In the genomic region with DNA sequence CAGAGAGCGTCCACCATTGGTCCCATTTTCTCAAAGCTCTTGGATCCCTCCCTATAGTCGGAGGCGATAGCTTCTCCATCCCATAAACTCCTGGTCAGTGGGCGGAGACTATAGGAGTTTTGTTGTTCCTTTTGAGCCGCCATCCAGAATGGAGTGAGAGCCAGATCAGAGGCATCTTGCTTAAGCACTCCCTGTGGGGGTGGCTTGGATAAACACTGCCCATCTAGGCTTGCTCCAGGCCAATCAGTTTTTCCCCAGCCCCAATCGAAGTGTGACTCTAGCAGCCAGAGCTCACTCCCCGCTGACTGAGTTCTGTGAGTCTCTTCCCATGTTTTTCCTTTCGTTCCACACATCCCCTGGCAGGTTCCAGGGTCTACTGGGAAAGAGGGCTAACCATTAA, we compare ENCODE assay signal across 21 mouse cellular contexts. TPM values are rescaled to one million over a fixed set of nuclear protein-coding genes. Genes with fewer than 3 reads are reported as not detected.
DNase-seq lines count a peak whose midpoint lies in the region; ATAC-seq and TF ChIP-seq lines count a peak whose summit lies in the region.
"Had no signal": no experiment of that assay in that cellular context is flagged by ENCODE, and none has a peak within 500 bp of the region (broad histone marks: within the 10 kb centered on the region; RNA-seq: fewer than 3 reads in every experiment).

No protein-coding gene starts in this region.

- H3K4me3 ChIP-seq in intestine, embryonic 14.5 days (ENCODE audit: low read depth, low read length), result no peak overlapping the region
- H3K4me3 ChIP-seq in intestine, embryonic 16.5 days (ENCODE audit: low read length), result no peak overlapping the region
- H3K4me3 ChIP-seq in lung, embryonic 14.5 days (ENCODE audit: low read depth, low read length), result no peak overlapping the region
- no peak overlapping the region for H3K4me3 ChIP-seq in lung, postnatal 0 days (ENCODE audit: low read depth, low read length)
- no peak overlapping the region for H3K4me3 ChIP-seq in liver, adult 2 months (ENCODE audit: insufficient read depth, low read depth, low read length)
- no peak overlapping the region for H3K4me3 ChIP-seq in midbrain, postnatal 0 days (ENCODE audit: low read depth, low read length)
- H3K4me3 ChIP-seq: forebrain, embryonic 15.5 days; heart, embryonic 10.5 days; hindbrain, embryonic 10.5 days; limb, embryonic 15.5 days; midbrain, embryonic 13.5 days; myocyte had no signal

- no peak overlapping the region for H3K4me2 ChIP-seq in intestine, embryonic 14.5 days (ENCODE audit: low read length)
- H3K4me2 ChIP-seq in intestine, embryonic 16.5 days (ENCODE audit: low read depth, low read length), result no peak overlapping the region
- no peak overlapping the region for H3K4me2 ChIP-seq in lung, embryonic 14.5 days
- no peak overlapping the region for H3K4me2 ChIP-seq in lung, postnatal 0 days (replicated peaks; ENCODE audit: low read depth, low read length)
- no peak overlapping the region for H3K4me2 ChIP-seq in midbrain, postnatal 0 days (ENCODE audit: low read depth, low read length, poor library complexity, severe bottlenecking)
- H3K4me2 ChIP-seq: forebrain, embryonic 15.5 days; limb, embryonic 15.5 days; midbrain, embryonic 13.5 days had no signal

- H3K4me1 ChIP-seq in intestine, embryonic 14.5 days (replicated peaks; ENCODE audit: control insufficient read depth, insufficient read depth, low read length), result no peaks in the 10 kb centered on the region; the same call in 1 of the 2 replicates
- H3K4me1 ChIP-seq in intestine, embryonic 16.5 days (ENCODE audit: control insufficient read depth, insufficient read depth, low read length), result 0 out of 2 replicates have a peak, but pooled peaks cover 11% of the 10 kb centered on the region
- H3K4me1 ChIP-seq in lung, embryonic 14.5 days (ENCODE audit: insufficient read depth), result no peaks in the 10 kb centered on the region
- H3K4me1 ChIP-seq in lung, postnatal 0 days (ENCODE audit: insufficient read depth, low read depth, low read length), result no peaks in the 10 kb centered on the region
- peaks cover 5% of the 10 kb centered on the region for H3K4me1 ChIP-seq in liver, adult 2 months (ENCODE audit: control insufficient read depth, insufficient read depth, low read length)
- H3K4me1 ChIP-seq in midbrain, postnatal 0 days (ENCODE audit: insufficient read depth, low read length), result no peaks in the 10 kb centered on the region
- H3K4me1 ChIP-seq: forebrain, embryonic 15.5 days; limb, embryonic 15.5 days; midbrain, embryonic 13.5 days had no signal

- no peaks in the 10 kb centered on the region for H3K27me3 ChIP-seq in intestine, embryonic 14.5 days (replicated peaks; ENCODE audit: control insufficient read depth, insufficient read depth, low read length)
- H3K27me3 ChIP-seq in intestine, embryonic 16.5 days (replicated peaks; ENCODE audit: control insufficient read depth, insufficient read depth, low read length), result no peaks in the 10 kb centered on the region
- H3K27me3 ChIP-seq in lung, embryonic 14.5 days (ENCODE audit: insufficient read depth, low read length), result no peaks in the 10 kb centered on the region
- no peaks in the 10 kb centered on the region for H3K27me3 ChIP-seq in lung, postnatal 0 days (replicated peaks; ENCODE audit: insufficient read depth, low read length)
- H3K27me3 ChIP-seq in liver, adult 2 months (ENCODE audit: control insufficient read depth, insufficient read depth, low read length), result no peaks in the 10 kb centered on the region
- H3K27me3 ChIP-seq in midbrain, postnatal 0 days (ENCODE audit: insufficient read depth, low read length), result no peaks in the 10 kb centered on the region
- H3K27me3 ChIP-seq: forebrain, embryonic 15.5 days; limb, embryonic 15.5 days; midbrain, embryonic 13.5 days had no signal

- no peak overlapping the region for H3K9ac ChIP-seq in intestine, embryonic 14.5 days (ENCODE audit: low read length)
- H3K9ac ChIP-seq in intestine, embryonic 16.5 days (ENCODE audit: low read depth, low read length), result no peak overlapping the region
- no peak overlapping the region for H3K9ac ChIP-seq in lung, embryonic 14.5 days
- no peak overlapping the region for H3K9ac ChIP-seq in lung, postnatal 0 days (replicated peaks; ENCODE audit: low read depth)
- H3K9ac ChIP-seq in liver, adult 2 months (ENCODE audit: low read depth, low read length), result no peak overlapping the region
- H3K9ac ChIP-seq in midbrain, postnatal 0 days (replicated peaks; ENCODE audit: low read length, poor library complexity, severe bottlenecking), result no peak overlapping the region
- H3K9ac ChIP-seq: forebrain, embryonic 15.5 days; limb, embryonic 15.5 days; midbrain, embryonic 13.5 days had no signal

- no peaks in the 10 kb centered on the region for H3K36me3 ChIP-seq in intestine, embryonic 14.5 days (ENCODE audit: control insufficient read depth, insufficient read depth, low read length)
- H3K36me3 ChIP-seq in intestine, embryonic 16.5 days (ENCODE audit: control insufficient read depth, insufficient read depth, low read length), result no peaks in the 10 kb centered on the region
- no peaks in the 10 kb centered on the region for H3K36me3 ChIP-seq in lung, embryonic 14.5 days (ENCODE audit: insufficient read depth)
- no peaks in the 10 kb centered on the region for H3K36me3 ChIP-seq in lung, postnatal 0 days (ENCODE audit: insufficient read depth, low read length)
- H3K36me3 ChIP-seq in liver, adult 2 months (ENCODE audit: control insufficient read depth, insufficient read depth, low read length), result no peaks in the 10 kb centered on the region
- no peaks in the 10 kb centered on the region for H3K36me3 ChIP-seq in midbrain, postnatal 0 days (ENCODE audit: insufficient read depth, low read length)
- H3K36me3 ChIP-seq: forebrain, embryonic 15.5 days; heart, embryonic 10.5 days; hindbrain, embryonic 10.5 days; limb, embryonic 15.5 days; midbrain, embryonic 13.5 days had no signal

- no peak overlapping the region for H3K27ac ChIP-seq in intestine, embryonic 14.5 days (ENCODE audit: low read depth)
- no peak overlapping the region for H3K27ac ChIP-seq in intestine, embryonic 16.5 days (ENCODE audit: low read length)
- H3K27ac ChIP-seq in lung, embryonic 14.5 days (ENCODE audit: low read depth), result no peak overlapping the region
- H3K27ac ChIP-seq in lung, postnatal 0 days (ENCODE audit: low read length), result no peak overlapping the region
- H3K27ac ChIP-seq in liver, adult 2 months (replicated peaks; ENCODE audit: insufficient read depth, low read depth, low read length), result no peak overlapping the region
- no peak overlapping the region for H3K27ac ChIP-seq in midbrain, postnatal 0 days (ENCODE audit: low read depth, low read length)
- H3K27ac ChIP-seq: forebrain, embryonic 15.5 days; heart, embryonic 10.5 days; hindbrain, embryonic 10.5 days; hindbrain, postnatal 0 days; limb, embryonic 15.5 days; midbrain, embryonic 13.5 days had no signal

- ATAC-seq in intestine, embryonic 14.5 days (replicated peaks; ENCODE audit: low FRiP score, low TSS enrichment, low read depth), result no peak
- ATAC-seq in intestine, embryonic 16.5 days, result no peak
- ATAC-seq in lung, embryonic 14.5 days (ENCODE audit: insufficient read depth), result 0 out of 2 replicates have a peak, but pooled peaks have one; percentile 31
- ATAC-seq in lung, postnatal 0 days, result no peak
- no peak for ATAC-seq in midbrain, postnatal 0 days (ENCODE audit: low FRiP score)
- ATAC-seq: forebrain, embryonic 15.5 days; hindbrain, postnatal 0 days; midbrain, embryonic 13.5 days had no signal

- no peak for TF ChIP-seq CTCF in lung, embryonic 14.5 days (IDR thresholded peaks at IDR 0.05; ENCODE audit: low read depth)
- no peak for TF ChIP-seq CTCF in lung, postnatal 0 days (IDR thresholded peaks at IDR 0.05)
- no peak for TF ChIP-seq CTCF in liver, adult 2 months (IDR thresholded peaks at IDR 0.05; ENCODE audit: low read depth, low read length)
- TF ChIP-seq CTCF in midbrain, postnatal 0 days (IDR thresholded peaks at IDR 0.05), result no peak

- peak; percentile 32 for DNase-seq in intestine, embryonic 14.5 days (ENCODE audit: low spot score)
- peak; percentile 9 for DNase-seq in lung, embryonic 14.5 days
- no peak for DNase-seq in lung, postnatal 0 days (ENCODE audit: low spot score)
- DNase-seq in liver, adult 2 months (ENCODE audit: extremely low read depth, low read depth, low spot score), result peak; percentile 52
- DNase-seq in cerebellum, adult 11-12 months, result no peak
- DNase-seq in gastrocnemius, postnatal 4 days (ENCODE audit: low spot score in 2 of 2), result no peak
- no peak for DNase-seq in midbrain, postnatal 0 days (ENCODE audit: low spot score)
- DNase-seq: cerebellum, adult 2 months; gastrocnemius, postnatal 14 days; kidney, adult 9 months; lung, postnatal 14 days; right cerebral cortex, postnatal 14 days; spleen, adult 18-20 months had no signal

- no peak for TF ChIP-seq POLR2A in liver, adult 2 months (IDR thresholded peaks at IDR 0.05; ENCODE audit: extremely low read depth, insufficient read depth, low read length)

- H3K9me3 ChIP-seq in intestine, embryonic 14.5 days (ENCODE audit: control insufficient read depth, low read length), result no peaks in the 10 kb centered on the region
- H3K9me3 ChIP-seq in intestine, embryonic 16.5 days (ENCODE audit: control insufficient read depth, low read length), result no peaks in the 10 kb centered on the region
- H3K9me3 ChIP-seq in lung, embryonic 14.5 days (ENCODE audit: low read depth, low read length), result no peaks in the 10 kb centered on the region
- H3K9me3 ChIP-seq in lung, postnatal 0 days (ENCODE audit: low read length), result no peaks in the 10 kb centered on the region
- H3K9me3 ChIP-seq in midbrain, postnatal 0 days (ENCODE audit: low read length), result no peaks in the 10 kb centered on the region
- H3K9me3 ChIP-seq: forebrain, embryonic 15.5 days; heart, embryonic 10.5 days; hindbrain, embryonic 10.5 days; limb, embryonic 15.5 days; midbrain, embryonic 13.5 days had no signal

- WGBS in intestine, embryonic 14.5 days, result 68% methylated on average over 8 of the region's 8 CpGs
- 62% methylated on average over 8 of the region's 8 CpGs for WGBS in intestine, embryonic 16.5 days
- 54% methylated on average over 8 of the region's 8 CpGs for WGBS in lung, embryonic 14.5 days
- WGBS in lung, postnatal 0 days, result 63% methylated on average over 8 of the region's 8 CpGs
- 39% methylated on average over 8 of the region's 8 CpGs for WGBS in liver, adult 2 months
- WGBS in midbrain, postnatal 0 days, result 62% methylated on average over 8 of the region's 8 CpGs

- TF ChIP-seq EP300 in lung, postnatal 0 days (IDR thresholded peaks at IDR 0.05), result no peak

- H3K79me2 ChIP-seq in liver, adult 2 months (ENCODE audit: control insufficient read depth, insufficient read depth, low read length), result no peaks in the 10 kb centered on the region

RNA-seq across cellular contexts. Expression of a gene that starts 31.2 kb away (rescaled TPM):
- polyA plus RNA-seq in intestine, embryonic 14.5 days (2014; fragmentation: Nextera tagmentation; extraction: Ambion mirVana), result 1.5 and 1.6 TPM in 2 replicates
- polyA plus RNA-seq in intestine, embryonic 16.5 days (2015; fragmentation: Nextera tagmentation; extraction: Ambion mirVana), result 0.84 and 1.2 TPM in 2 replicates
- polyA plus RNA-seq in lung, embryonic 14.5 days (2014; fragmentation: Nextera tagmentation; extraction: Ambion mirVana), result 3.4 and 3.8 TPM in 2 replicates
- polyA plus RNA-seq in lung, postnatal 0 days (2015; fragmentation: Nextera tagmentation; extraction: Ambion mirVana), result 1.7 and 2.2 TPM in 2 replicates
- 2.0 and 3.0 TPM in 2 replicates for total RNA-seq in liver, adult 2 months (2014; rRNA removed)
- polyA plus RNA-seq in liver, adult 2 months (2012; rRNA removed), result 0.50 and 0.60 TPM in 2 replicates
- total RNA-seq in gastrocnemius, postnatal 4 days (2021), result under 1 TPM; 0.21 to 0.25 TPM
- total RNA-seq in midbrain, postnatal 0 days (2014; rRNA removed), result 2.9 and 4.8 TPM in 2 replicates
- polyA plus RNA-seq in midbrain, postnatal 0 days (2015; fragmentation: Nextera tagmentation; extraction: Ambion mirVana), result 1.2 and 1.5 TPM in 2 replicates

Comparison
In these comparisons a context has a peak if more than half of its experiments do, and no peak if none do; other contexts are left out.
1. DNase-seq: peak in intestine, embryonic 14.5 days (single experiment), lung, embryonic 14.5 days (single experiment) and liver, adult 2 months (single experiment); none in lung, postnatal 0 days (single experiment), cerebellum, adult 11-12 months (single experiment), gastrocnemius, postnatal 4 days (0 of 2) and midbrain, postnatal 0 days (single experiment).